Mouse (Mus musculus): ENCODE results near the gene Spast. TPM values are rescaled to one million over a fixed set of nuclear protein-coding genes. Genes with fewer than 3 reads are reported as not detected.

Spast gene
- polyA plus RNA-seq, 1 experiment from 2014 or later = 13.0 TPM

GRCm38 (mm10) chr17:74338225-74338931 lies 409 bp upstream of the Spast start:
- peak; percentile 96 for ATAC-seq (replicated peaks; ENCODE audit: low FRiP score)
- Histone ChIP-seq H3K4me2 (peak overlapping the region; percentile 73), H3K27me3 (no peaks in the 10 kb centered on the region), H3K27ac (peak overlapping the region; percentile 97), H3K4me1 (peaks cover 32% of the 10 kb centered on the region), H3K36me3 (peaks cover 4% of the 10 kb centered on the region; the same call in 1 of the 2 replicates), H3K9ac (peak overlapping the region; percentile 85), H3K9me3 (replicated peaks) (no peaks in the 10 kb centered on the region), H3K4me3 (replicated peaks) (peak overlapping the region; percentile 70)
- under 1% methylated on average over 46 of the region's 50 CpGs for WGBS

- Histone ChIP-seq H3K27me3 (no peaks in the 10 kb centered on the region), H3K4me2 (peak overlapping the region; percentile 73), H3K4me3 (replicated peaks) (peak overlapping the region; percentile 70; the same call in 1 of the 2 replicates), H3K9me3 (replicated peaks) (no peaks in the 10 kb centered on the region), H3K36me3 (peaks cover 10% of the 10 kb centered on the region; the same call in 1 of the 2 replicates), H3K27ac (no peak overlapping the region), H3K9ac (no peak overlapping the region), H3K4me1 (peaks cover 32% of the 10 kb centered on the region)
- 65% methylated on average over 5 of the region's 5 CpGs for WGBS
- no peak for ATAC-seq (replicated peaks; ENCODE audit: low FRiP score)
Measured at GRCm38 (mm10) chr17:74341151-74341550, 2.4 kb downstream of the Spast start.

- H3K9ac ChIP-seq = no peak overlapping the region
- peaks cover 58% of the 10 kb centered on the region for H3K36me3 ChIP-seq
- no peaks in the 10 kb centered on the region for H3K4me1 ChIP-seq
- no peak overlapping the region for H3K27ac ChIP-seq
- H3K4me2 ChIP-seq = no peak overlapping the region
- no peak for ATAC-seq (replicated peaks; ENCODE audit: low FRiP score)
- H3K4me3 ChIP-seq (replicated peaks) = no peak overlapping the region
- H3K27me3 ChIP-seq = no peaks in the 10 kb centered on the region
- H3K9me3 ChIP-seq (replicated peaks) = no peaks in the 10 kb centered on the region
- 97% methylated on average over 1 of the region's 1 CpGs for WGBS
Measured at GRCm38 (mm10) chr17:74363592-74363991, 24.8 kb downstream of the Spast start.

GRCm38 (mm10) chr17:74376916-74377315 lies 38.1 kb downstream of the Spast start:
- no peak overlapping the region for H3K27ac ChIP-seq
- H3K36me3 ChIP-seq = peaks cover 78% of the 10 kb centered on the region
- H3K4me2 ChIP-seq = no peak overlapping the region
- H3K4me1 ChIP-seq = no peaks in the 10 kb centered on the region
- ATAC-seq (replicated peaks; ENCODE audit: low FRiP score) = no peak
- WGBS = 88% methylated on average over 1 of the region's 1 CpGs
- no peak overlapping the region for H3K4me3 ChIP-seq (replicated peaks)
- no peaks in the 10 kb centered on the region for H3K27me3 ChIP-seq
- no peaks in the 10 kb centered on the region for H3K9me3 ChIP-seq (replicated peaks)
- no peak overlapping the region for H3K9ac ChIP-seq

- no peak for ATAC-seq (replicated peaks; ENCODE audit: low FRiP score)
- no peaks in the 10 kb centered on the region for H3K27me3 ChIP-seq
- H3K9me3 ChIP-seq (replicated peaks) = no peaks in the 10 kb centered on the region
- H3K9ac ChIP-seq = no peak overlapping the region
- H3K4me2 ChIP-seq = no peak overlapping the region
- no peak overlapping the region for H3K4me3 ChIP-seq (replicated peaks)
- no peak overlapping the region for H3K27ac ChIP-seq
- no peaks in the 10 kb centered on the region for H3K4me1 ChIP-seq
- H3K36me3 ChIP-seq = peaks cover 70% of the 10 kb centered on the region
Measured at GRCm38 (mm10) chr17:74386657-74387056, 47.9 kb downstream of the Spast start.

GRCm38 (mm10) chr17:74389847-74390246 lies 51.1 kb downstream of the Spast start:
- Histone ChIP-seq H3K27ac (no peak overlapping the region), H3K9ac (no peak overlapping the region), H3K4me3 (replicated peaks) (no peak overlapping the region), H3K27me3 (no peaks in the 10 kb centered on the region), H3K4me2 (no peak overlapping the region), H3K4me1 (0 out of 2 replicates have a peak, but pooled peaks cover 1% of the 10 kb centered on the region), H3K36me3 (peaks cover 39% of the 10 kb centered on the region), H3K9me3 (replicated peaks) (no peaks in the 10 kb centered on the region)
- WGBS = 76% methylated on average over 3 of the region's 3 CpGs
- ATAC-seq (replicated peaks; ENCODE audit: low FRiP score) = no peak

- ATAC-seq (replicated peaks; ENCODE audit: low FRiP score) = no peak
- peak overlapping the region; percentile 94 for H3K4me3 ChIP-seq (replicated peaks)
Measured at GRCm38 (mm10) chr17:74394381-74394780, 55.6 kb downstream of the Spast start.

GRCm38 (mm10) chr17:74394855-74395254 lies 56.1 kb downstream of the Spast start:
- Histone ChIP-seq H3K4me2 (peak overlapping the region; percentile 68), H3K27me3 (no peaks in the 10 kb centered on the region), H3K9me3 (replicated peaks) (no peaks in the 10 kb centered on the region), H3K36me3 (no peaks in the 10 kb centered on the region), H3K4me3 (replicated peaks) (peak overlapping the region; percentile 94), H3K4me1 (peaks cover 13% of the 10 kb centered on the region; the same call in 1 of the 2 replicates), H3K9ac (peak overlapping the region; percentile 97), H3K27ac (peak overlapping the region; percentile 69)
- WGBS = 27% methylated on average over 16 of the region's 16 CpGs
- ATAC-seq (replicated peaks; ENCODE audit: low FRiP score) = 0 out of 2 replicates have a peak, but pooled peaks have one; percentile 12

More at GRCm38 (mm10) chr17:74394381-74394780, 55.6 kb downstream of the Spast start:
- Histone ChIP-seq H3K4me2 (peak overlapping the region; percentile 68; the same call in 1 of the 2 replicates), H3K4me1 (peaks cover 13% of the 10 kb centered on the region; the same call in 1 of the 2 replicates), H3K9me3 (replicated peaks) (no peaks in the 10 kb centered on the region), H3K9ac (no peak overlapping the region), H3K27ac (no peak overlapping the region), H3K36me3 (no peaks in the 10 kb centered on the region), H3K27me3 (no peaks in the 10 kb centered on the region)
- WGBS = 79% methylated on average over 2 of the region's 2 CpGs

GRCm38 (mm10) chr17:74395383-74396065 lies 56.7 kb downstream of the Spast start, which contains the start of gene Slc30a6:
Gene Slc30a6 (plus strand): TSS chr17:74395608.
- under 1% methylated on average over 41 of the region's 41 CpGs for WGBS
- peak within 1 kb of the TSS; percentile 97 for H3K9ac ChIP-seq
- no peaks in the 10 kb centered on the region for H3K36me3 ChIP-seq
- peak; percentile 99 for ATAC-seq (replicated peaks; ENCODE audit: low FRiP score)
- no peaks in the 10 kb centered on the region for H3K9me3 ChIP-seq (replicated peaks)
- H3K4me1 ChIP-seq = peaks cover 13% of the 10 kb centered on the region; the same call in 1 of the 2 replicates
- peak within 1 kb of the TSS; percentile 91 for H3K27ac ChIP-seq
- peak within 1 kb of the TSS; percentile 68 for H3K4me2 ChIP-seq
- H3K27me3 ChIP-seq = no peaks in the 10 kb centered on the region
- H3K4me3 ChIP-seq (replicated peaks) = peak within 1 kb of the TSS; percentile 94

GRCm38 (mm10) chr17:74396766-74397165 lies 58.0 kb downstream of the Spast start:
- no peak for ATAC-seq (replicated peaks; ENCODE audit: low FRiP score)
- Histone ChIP-seq H3K4me2 (peak overlapping the region; percentile 68), H3K4me3 (replicated peaks) (peak overlapping the region; percentile 94), H3K27me3 (no peaks in the 10 kb centered on the region), H3K27ac (no peak overlapping the region), H3K9me3 (replicated peaks) (no peaks in the 10 kb centered on the region), H3K36me3 (peaks cover under 1% of the 10 kb centered on the region; the same call in 1 of the 2 replicates), H3K4me1 (peaks cover 13% of the 10 kb centered on the region; the same call in 1 of the 2 replicates), H3K9ac (0 out of 2 replicates have a peak overlapping the region, but pooled peaks have one; percentile 97)
- WGBS = 77% methylated on average over 4 of the region's 4 CpGs

GRCm38 (mm10) chr17:74397173-74397572 lies 58.4 kb downstream of the Spast start:
- ATAC-seq (replicated peaks; ENCODE audit: low FRiP score) = no peak
- no peak overlapping the region for H3K4me2 ChIP-seq
- no peak overlapping the region for H3K27ac ChIP-seq
- H3K4me3 ChIP-seq (replicated peaks) = no peak overlapping the region
- 90% methylated on average over 2 of the region's 2 CpGs for WGBS
- H3K36me3 ChIP-seq = peaks cover 4% of the 10 kb centered on the region; the same call in 1 of the 2 replicates
- H3K9ac ChIP-seq = no peak overlapping the region
- no peaks in the 10 kb centered on the region for H3K27me3 ChIP-seq
- peaks cover 13% of the 10 kb centered on the region; the same call in 1 of the 2 replicates for H3K4me1 ChIP-seq
- H3K9me3 ChIP-seq (replicated peaks) = no peaks in the 10 kb centered on the region
